Mouse (Mus musculus) heart, embryonic 14.5 days (tissue): ENCODE measurements around the gene Larp7. TPM values are rescaled to one million over a fixed set of nuclear protein-coding genes. Genes with fewer than 3 reads are reported as not detected.

Source experiments
- ATAC-seq: fragments of 200-750 bp; cut with Nextera tagmentation; 2 replicates; pipeline ENCODE4 v1.8.0; 2017; ENCODE audit warnings: low read depth, moderate TSS enrichment; ENCODE audit not compliant: insufficient number of reproducible peaks, insufficient read depth, low FRiP score
- H3K27ac ChIP-seq, 2 experiments: fragments of 200-500 bp in 1 of 2; fragments of 300-500 bp in 1 of 2; sonication (generic) in 1 of 2; replicated peaks in 1 of 2; 2 replicates each; pipeline ENCODE4 v1.5.1; 2012 to 2014; ENCODE audit warnings: low read depth in 2 of 2, low read length in 2 of 2, control low read depth in 1 of 2, mild to moderate bottlenecking in 1 of 2, mixed read lengths in 1 of 2; ENCODE audit not compliant: control insufficient read depth in 1 of 2, insufficient read depth in 1 of 2
- H3K27me3 ChIP-seq: fragments of 300-500 bp; sonication (generic); 2 replicates; pipeline ENCODE4 v1.6.1; 2014; ENCODE audit warnings: mild to moderate bottlenecking, low read length, control low read depth; ENCODE audit not compliant: control insufficient read depth, insufficient read depth
- H3K36me3 ChIP-seq: fragments of 300-500 bp; sonication (generic); 2 replicates; pipeline ENCODE4 v1.6.1; 2014; ENCODE audit warnings: mild to moderate bottlenecking, control low read depth, low read length, mixed read lengths; ENCODE audit not compliant: control insufficient read depth, insufficient read depth
- H3K4me1 ChIP-seq, 2 experiments: fragments of 200-500 bp in 1 of 2; fragments of 300-500 bp in 1 of 2; sonication (generic) in 1 of 2; 2 replicates each; pipeline ENCODE4 v1.6.1; 2012 to 2014; ENCODE audit warnings: low read length in 2 of 2, control low read depth in 1 of 2, mixed read lengths in 1 of 2; ENCODE audit not compliant: control insufficient read depth in 2 of 2, insufficient read depth in 2 of 2
- H3K4me2 ChIP-seq: fragments of 300-500 bp; sonication (generic); 2 replicates; pipeline ENCODE4 v1.6.1; 2014; ENCODE audit warnings: mild to moderate bottlenecking, low read length
- H3K4me3 ChIP-seq, 2 experiments: fragments of 200-500 bp in 1 of 2; fragments of 300-500 bp in 1 of 2; sonication (generic) in 1 of 2; 2 replicates each; pipeline ENCODE4 v1.5.1; 2012 to 2014; ENCODE audit warnings: low read length in 2 of 2, mild to moderate bottlenecking in 2 of 2, control low read depth in 1 of 2, low read depth in 1 of 2, moderate library complexity in 1 of 2; ENCODE audit not compliant: control insufficient read depth in 1 of 2, insufficient read depth in 1 of 2
- H3K9ac ChIP-seq: fragments of 300-500 bp; sonication (generic); 2 replicates; pipeline ENCODE4 v1.6.1; 2014; ENCODE audit warnings: mild to moderate bottlenecking, low read length
- H3K9me3 ChIP-seq: fragments of 300-500 bp; sonication (generic); 2 replicates; pipeline ENCODE4 v1.6.1; 2016; ENCODE audit warnings: low read length, control low read depth; ENCODE audit not compliant: control insufficient read depth
- WGBS: fragments of 180-500 bp; shearing (Covaris S2); extraction: QIAGEN DNeasy Blood & Tissue Kit; methylation state at CpG from one replicate; pipeline ENCODE4 v1.1.7; 2014; 5-methylcytosine and 5-hydroxymethylcytosine counted together
- polyA plus RNA-seq: library from polyadenylated mRNA; unstranded; fragments of >200 nt; fragmentation: Nextera tagmentation; extraction: Ambion mirVana; gene quantifications from 2 replicates; pipeline ENCODE4 v1.2.1, GENCODE M21; 2014

Gene Larp7
- polyA plus RNA-seq, 1 experiment from 2014 or later, result 58.2 TPM

- no peak overlapping the region for H3K4me2 ChIP-seq
- WGBS, result 67% methylated on average over 15 of the region's 15 CpGs
- no peak for ATAC-seq
- H3K9me3 ChIP-seq, result no peaks in the 10 kb centered on the region
- H3K27me3 ChIP-seq, result no peaks in the 10 kb centered on the region
- H3K27ac ChIP-seq, result no peak overlapping the region
- H3K36me3 ChIP-seq, result no peaks in the 10 kb centered on the region
- H3K9ac ChIP-seq, result no peak overlapping the region
- H3K4me1 ChIP-seq, result no peaks in the 10 kb centered on the region
- no peak overlapping the region for H3K4me3 ChIP-seq
Measured at GRCm38 (mm10) chr3:127512794-127513335, 40.3 kb downstream of the Larp7 start.

DNA sequence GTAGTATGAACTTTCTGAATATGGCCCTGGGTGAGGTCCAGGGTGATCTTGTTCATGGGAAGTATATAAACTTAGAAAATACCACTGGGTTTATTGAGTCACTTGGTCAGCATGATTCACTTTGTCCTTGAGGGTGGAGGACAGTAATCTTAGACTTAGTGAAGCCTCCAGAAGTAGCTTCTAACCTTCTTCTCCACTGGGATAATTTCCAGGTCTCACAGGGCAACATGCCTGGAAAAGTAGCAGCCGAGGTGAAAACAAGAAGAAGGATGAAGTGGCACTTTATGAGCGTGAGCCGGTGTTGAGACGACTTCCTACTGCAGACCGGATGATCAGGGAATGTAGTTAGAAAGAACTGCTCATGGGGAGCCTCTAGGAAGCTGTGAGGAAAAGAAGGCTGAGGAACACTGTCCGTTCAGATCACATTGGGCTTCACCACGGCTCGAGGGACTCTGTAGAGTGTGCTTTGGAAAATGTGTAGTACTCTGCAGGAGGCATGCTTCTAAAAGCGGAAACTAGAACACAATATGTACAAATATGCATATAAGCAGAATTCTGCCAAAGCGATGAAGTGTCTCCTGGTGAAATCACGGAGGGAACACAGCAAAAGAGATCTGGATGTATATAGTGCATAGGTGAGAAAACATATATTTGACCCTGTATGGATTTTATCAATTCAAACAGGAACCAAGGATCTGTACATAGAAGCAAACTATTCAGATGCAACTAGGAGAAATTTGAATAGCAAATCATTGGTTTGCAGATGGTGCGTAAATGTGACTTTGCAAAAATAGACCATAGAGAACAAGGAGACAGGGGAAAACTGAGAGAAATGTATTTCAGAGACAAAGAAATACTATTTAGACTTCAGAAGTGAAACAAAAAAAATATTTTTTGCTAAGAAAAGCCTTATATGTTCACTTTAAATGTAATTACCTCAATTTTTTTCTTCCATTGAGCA, 41.1 kb downstream of the Larp7 start:
- ATAC-seq, result no peak
- no peak overlapping the region for H3K4me2 ChIP-seq
- WGBS, result 73% methylated on average over 12 of the region's 12 CpGs
- H3K36me3 ChIP-seq, result no peaks in the 10 kb centered on the region
- no peaks in the 10 kb centered on the region for H3K27me3 ChIP-seq
- H3K4me3 ChIP-seq, result no peak overlapping the region
- no peak overlapping the region for H3K27ac ChIP-seq
- H3K9ac ChIP-seq, result no peak overlapping the region
- no peaks in the 10 kb centered on the region for H3K4me1 ChIP-seq
- no peaks in the 10 kb centered on the region for H3K9me3 ChIP-seq

DNA sequence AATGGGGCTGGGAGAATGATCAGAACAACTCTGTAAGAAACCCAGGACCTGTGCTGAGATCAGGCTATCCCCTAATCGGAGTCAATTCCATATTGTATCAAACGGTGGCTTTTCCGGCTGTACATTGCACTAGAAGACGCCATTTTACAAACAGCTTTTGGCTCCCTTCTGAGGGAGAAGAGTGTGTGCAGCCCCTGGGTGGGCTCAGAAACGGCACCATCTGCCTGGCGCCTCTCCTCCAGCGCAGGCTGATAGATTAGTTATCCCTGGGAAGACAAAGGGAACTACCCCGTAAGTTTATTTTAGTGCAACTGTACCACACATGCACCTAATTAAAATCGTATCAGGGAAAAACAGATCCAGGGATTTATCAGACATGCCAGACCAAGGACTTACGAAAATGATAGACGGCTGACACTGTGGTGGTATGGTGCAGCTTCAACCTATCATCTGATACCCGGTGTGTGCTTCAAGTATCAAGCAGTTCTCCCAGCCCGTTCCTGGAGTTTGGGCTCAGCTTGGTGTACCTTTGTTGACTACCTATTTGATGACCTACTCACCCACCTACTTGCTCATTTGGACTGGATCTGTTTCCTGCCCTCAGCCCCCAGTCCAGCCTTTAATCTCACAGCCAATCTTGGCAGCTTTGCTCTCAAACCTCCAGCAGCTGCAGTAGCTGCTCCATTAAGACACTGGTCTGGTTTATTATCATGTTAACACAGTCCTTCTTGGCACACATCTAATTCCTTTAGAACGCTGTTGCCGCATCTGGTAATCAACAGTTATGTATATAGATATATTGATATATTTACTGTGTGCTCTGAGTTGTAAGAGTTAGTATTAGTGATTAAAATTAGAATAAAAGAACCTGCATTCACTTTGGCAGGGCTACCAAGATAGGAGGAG, 45.0 kb downstream of the Larp7 start:
- no peaks in the 10 kb centered on the region for H3K27me3 ChIP-seq
- H3K9ac ChIP-seq, result no peak overlapping the region
- no peaks in the 10 kb centered on the region for H3K4me1 ChIP-seq
- H3K27ac ChIP-seq, result no peak overlapping the region
- H3K4me2 ChIP-seq, result no peak overlapping the region
- ATAC-seq, result no peak
- no peaks in the 10 kb centered on the region for H3K36me3 ChIP-seq
- WGBS, result 67% methylated on average over 15 of the region's 15 CpGs
- no peaks in the 10 kb centered on the region for H3K9me3 ChIP-seq
- H3K4me3 ChIP-seq, result no peak overlapping the region

- H3K27ac ChIP-seq, result peak within 1 kb of the TSS in 1 of 2 experiments; percentile 31; a peak in 1 of 4 replicates
Measured at GRCm38 (mm10) chr3:127498742-127499400, 54.3 kb downstream of the Larp7 start, which contains the start of gene Ank2. Gene Ank2 (minus strand): TSS chr3:127499350.

GRCm38 (mm10) chr3:127498197-127498741, 54.9 kb downstream of the Larp7 start:
- ATAC-seq, result peak; percentile 66; the same call in 1 of the 2 replicates
- H3K9me3 ChIP-seq, result no peaks in the 10 kb centered on the region
- peak overlapping the region; percentile 61 to 62 for H3K4me3 ChIP-seq
- peaks cover 4 to 8% of the 10 kb centered on the region in 2 experiments for H3K4me1 ChIP-seq
- H3K27me3 ChIP-seq, result peaks cover 7% of the 10 kb centered on the region; the same call in 1 of the 2 replicates
- WGBS, result 1% methylated on average over 22 of the region's 23 CpGs
- H3K9ac ChIP-seq, result peak overlapping the region; percentile 81
- H3K36me3 ChIP-seq, result no peaks in the 10 kb centered on the region
- H3K27ac ChIP-seq, result peak overlapping the region in 1 of 2 experiments; percentile 31; a peak in 1 of 4 replicates
- H3K4me2 ChIP-seq, result peak overlapping the region; percentile 97

More at GRCm38 (mm10) chr3:127498742-127499400, 54.3 kb downstream of the Larp7 start, which contains the start of gene Ank2:
- H3K36me3 ChIP-seq, result no peaks in the 10 kb centered on the region
- ATAC-seq, result peak; percentile 64
- peaks cover 7% of the 10 kb centered on the region; the same call in 1 of the 2 replicates for H3K27me3 ChIP-seq
- H3K4me1 ChIP-seq, result peaks cover 4 to 8% of the 10 kb centered on the region in 2 experiments
- peak within 1 kb of the TSS; percentile 81 for H3K9ac ChIP-seq
- H3K4me3 ChIP-seq, result peak within 1 kb of the TSS; percentile 61 to 62
- H3K4me2 ChIP-seq, result peak within 1 kb of the TSS; percentile 97
- under 1% methylated on average over 62 of the region's 62 CpGs for WGBS
- H3K9me3 ChIP-seq, result no peaks in the 10 kb centered on the region

DNA sequence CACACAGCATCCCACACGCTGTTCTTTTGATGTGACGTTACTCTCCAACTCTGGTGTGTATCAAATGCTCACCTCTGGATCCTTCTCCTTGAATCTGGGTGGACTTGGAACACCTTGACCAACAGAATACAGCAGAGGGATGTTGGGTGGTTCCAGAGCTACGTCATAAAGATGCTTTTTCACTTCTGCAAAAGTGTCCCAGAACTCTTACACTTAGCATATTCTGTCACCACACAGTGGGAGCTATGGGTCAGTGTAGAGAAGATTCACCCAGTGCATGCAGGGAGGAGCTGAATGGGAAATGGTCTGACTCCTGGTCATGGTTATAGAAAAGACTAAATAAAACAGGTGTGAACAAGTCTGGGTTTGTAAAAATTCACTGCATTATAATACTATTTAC, 60.5 kb downstream of the Larp7 start:
- 82% methylated on average over 3 of the region's 3 CpGs for WGBS
- Histone ChIP-seq H3K36me3 (no peaks in the 10 kb centered on the region), H3K4me3 (no peak overlapping the region), H3K9ac (no peak overlapping the region), H3K27me3 (no peaks in the 10 kb centered on the region), H3K9me3 (no peaks in the 10 kb centered on the region), H3K4me2 (no peak overlapping the region), H3K4me1 (peaks cover 0 to 1% of the 10 kb centered on the region in 2 experiments; a peak in 1 of 4 replicates), H3K27ac (no peak overlapping the region)
- no peak for ATAC-seq
